Mouse (Mus musculus): ENCODE measurements around the gene Gpr84.

GRCm38 (mm10) chr15:103359869-103360602 lies 49.6 kb upstream of the Gpr84 start:
- TF ChIP-seq POLR2A (IDR thresholded peaks at IDR 0.05; ENCODE audit: low read depth, low read length) (no peak), CTCF (IDR thresholded peaks at IDR 0.05; ENCODE audit: extremely low read depth, insufficient read length, insufficient replicate concordance, low read depth, low read length) (no peak)

All from small intestine, adult 2 months (tissue).